Mouse (Mus musculus): Measurements from ENCODE around the gene Mbd3. TPM values are rescaled to one million over a fixed set of nuclear protein-coding genes. Genes with fewer than 3 reads are reported as not detected.
A peak's percentile ranks its signal among the peaks of the same experiment; 100 is the strongest.
"Not testable (repeated sequence)": the region's sequence is repeated elsewhere in the genome, so short reads cannot be mapped to it uniquely, and the experiment has no call there.

Gene Mbd3
- polyA plus RNA-seq, 1 experiment from 2014 or later, result 171 TPM

- Histone ChIP-seq H3K27ac (ENCODE audit: low read depth, low read length) (no peak overlapping the region), H3K9ac (ENCODE audit: low read depth, low read length) (peak overlapping the region; percentile 43; the same call in 1 of the 2 replicates), H3K4me2 (peak overlapping the region; percentile 70), H3K27me3 (ENCODE audit: control insufficient read depth, insufficient read depth, low read length) (peaks cover 90% of the 10 kb centered on the region), H3K36me3 (ENCODE audit: control insufficient read depth, insufficient read depth, low read length) (no peaks in the 10 kb centered on the region), H3K4me1 (ENCODE audit: control insufficient read depth, insufficient read depth, low read length) (peaks cover 22% of the 10 kb centered on the region), H3K4me3 (ENCODE audit: low read depth, low read length) (peak overlapping the region; percentile 43), H3K9me3 (replicated peaks; ENCODE audit: control insufficient read depth, low read length) (no peaks in the 10 kb centered on the region)
- 13% methylated on average over 26 of the region's 26 CpGs for WGBS (ENCODE audit: insufficient replicate concordance)
- ATAC-seq (replicated peaks; ENCODE audit: insufficient number of reproducible peaks, low FRiP score, low TSS enrichment), result no peak
These were observed 50.4 kb downstream of the Mbd3 start for GRCm38 (mm10) chr10:80348981-80349380.

GRCm38 (mm10) chr10:80348244-80348781 is 51.0 kb downstream of the Mbd3 start, which contains the start of gene Adamtsl5:
Adamtsl5 (minus strand) TSS chr10:80348412.
- H3K4me1 ChIP-seq (ENCODE audit: control insufficient read depth, insufficient read depth, low read length), result peaks cover 28% of the 10 kb centered on the region

GRCm38 (mm10) chr10:80347514-80347967 is 51.8 kb downstream of the Mbd3 start:
- Histone ChIP-seq H3K4me2 (peak overlapping the region; percentile 70), H3K27ac (ENCODE audit: low read depth, low read length) (no peak overlapping the region), H3K36me3 (ENCODE audit: control insufficient read depth, insufficient read depth, low read length) (no peaks in the 10 kb centered on the region), H3K9me3 (replicated peaks; ENCODE audit: control insufficient read depth, low read length) (no peaks in the 10 kb centered on the region), H3K9ac (ENCODE audit: low read depth, low read length) (no peak overlapping the region; the same call in 1 of the 2 replicates), H3K4me3 (ENCODE audit: low read depth, low read length) (peak overlapping the region; percentile 43), H3K4me1 (ENCODE audit: control insufficient read depth, insufficient read depth, low read length) (peaks cover 34% of the 10 kb centered on the region), H3K27me3 (ENCODE audit: control insufficient read depth, insufficient read depth, low read length) (peaks cover 94% of the 10 kb centered on the region)
- ATAC-seq (replicated peaks; ENCODE audit: insufficient number of reproducible peaks, low FRiP score, low TSS enrichment), result no peak
- 14% methylated on average over 17 of the region's 17 CpGs for WGBS (ENCODE audit: insufficient replicate concordance)

More at GRCm38 (mm10) chr10:80348244-80348781, 51.0 kb downstream of the Mbd3 start, which contains the start of gene Adamtsl5:
- under 1% methylated on average over 42 of the region's 42 CpGs for WGBS (ENCODE audit: insufficient replicate concordance)
- Histone ChIP-seq H3K27me3 (ENCODE audit: control insufficient read depth, insufficient read depth, low read length) (peaks cover 91% of the 10 kb centered on the region), H3K4me3 (ENCODE audit: low read depth, low read length) (peak within 1 kb of the TSS; percentile 43), H3K4me2 (peak within 1 kb of the TSS; percentile 70), H3K9me3 (replicated peaks; ENCODE audit: control insufficient read depth, low read length) (no peaks in the 10 kb centered on the region), H3K27ac (ENCODE audit: low read depth, low read length) (no peak within 1 kb of the TSS), H3K9ac (ENCODE audit: low read depth, low read length) (peak within 1 kb of the TSS; percentile 43; the same call in 1 of the 2 replicates), H3K36me3 (ENCODE audit: control insufficient read depth, insufficient read depth, low read length) (no peaks in the 10 kb centered on the region)
- ATAC-seq (replicated peaks; ENCODE audit: insufficient number of reproducible peaks, low FRiP score, low TSS enrichment), result peak; percentile 39; the same call in 1 of the 2 replicates

- Histone ChIP-seq H3K27me3 (ENCODE audit: control insufficient read depth, insufficient read depth, low read length) (peaks cover 94% of the 10 kb centered on the region), H3K4me1 (ENCODE audit: control insufficient read depth, insufficient read depth, low read length) (peaks cover 43% of the 10 kb centered on the region)
- not testable (repeated sequence) for H3K9me3 ChIP-seq (replicated peaks; ENCODE audit: control insufficient read depth, low read length); H3K27ac ChIP-seq (ENCODE audit: low read depth, low read length); H3K4me3 ChIP-seq (ENCODE audit: low read depth, low read length); H3K9ac ChIP-seq (ENCODE audit: low read depth, low read length); ATAC-seq (replicated peaks; ENCODE audit: insufficient number of reproducible peaks, low FRiP score, low TSS enrichment); H3K4me2 ChIP-seq; H3K36me3 ChIP-seq (ENCODE audit: control insufficient read depth, insufficient read depth, low read length)
- 76% methylated on average over 5 of the region's 6 CpGs for WGBS (ENCODE audit: insufficient replicate concordance)
These were observed 53.4 kb downstream of the Mbd3 start for GRCm38 (mm10) chr10:80345929-80346328.

GRCm38 (mm10) chr10:80345122-80345521 is 54.2 kb downstream of the Mbd3 start:
- Histone ChIP-seq H3K9ac (ENCODE audit: low read depth, low read length) (no peak overlapping the region), H3K27ac (ENCODE audit: low read depth, low read length) (no peak overlapping the region), H3K4me1 (ENCODE audit: control insufficient read depth, insufficient read depth, low read length) (peaks cover 43% of the 10 kb centered on the region)

GRCm38 (mm10) chr10:80344131-80344661 is 55.2 kb downstream of the Mbd3 start:
- ATAC-seq (replicated peaks; ENCODE audit: insufficient number of reproducible peaks, low FRiP score, low TSS enrichment), result no peak
- no peaks in the 10 kb centered on the region for H3K36me3 ChIP-seq (ENCODE audit: control insufficient read depth, insufficient read depth, low read length)
- WGBS (ENCODE audit: insufficient replicate concordance), result 23% methylated on average over 9 of the region's 9 CpGs
- peak overlapping the region; percentile 66; the same call in 1 of the 2 replicates for H3K27ac ChIP-seq (ENCODE audit: low read depth, low read length)
- H3K4me1 ChIP-seq (ENCODE audit: control insufficient read depth, insufficient read depth, low read length), result peaks cover 43% of the 10 kb centered on the region
- H3K27me3 ChIP-seq (ENCODE audit: control insufficient read depth, insufficient read depth, low read length), result peaks cover 91% of the 10 kb centered on the region
- H3K4me2 ChIP-seq, result peak overlapping the region; percentile 12
- H3K4me3 ChIP-seq (ENCODE audit: low read depth, low read length), result no peak overlapping the region
- H3K9me3 ChIP-seq (replicated peaks; ENCODE audit: control insufficient read depth, low read length), result no peaks in the 10 kb centered on the region
- H3K9ac ChIP-seq (ENCODE audit: low read depth, low read length), result no peak overlapping the region

More at GRCm38 (mm10) chr10:80345122-80345521, 54.2 kb downstream of the Mbd3 start:
- no peaks in the 10 kb centered on the region for H3K9me3 ChIP-seq (replicated peaks; ENCODE audit: control insufficient read depth, low read length)
- H3K4me3 ChIP-seq (ENCODE audit: low read depth, low read length), result peak overlapping the region; percentile 10; the same call in 1 of the 2 replicates
- H3K27me3 ChIP-seq (ENCODE audit: control insufficient read depth, insufficient read depth, low read length), result peaks cover 96% of the 10 kb centered on the region
- 0% methylated on average over 15 of the region's 16 CpGs for WGBS (ENCODE audit: insufficient replicate concordance)
- peak overlapping the region; percentile 12 for H3K4me2 ChIP-seq
- H3K36me3 ChIP-seq (ENCODE audit: control insufficient read depth, insufficient read depth, low read length), result no peaks in the 10 kb centered on the region
- ATAC-seq (replicated peaks; ENCODE audit: insufficient number of reproducible peaks, low FRiP score, low TSS enrichment), result no peak

GRCm38 (mm10) chr10:80343425-80343895 is 55.9 kb downstream of the Mbd3 start:
- Histone ChIP-seq H3K27me3 (ENCODE audit: control insufficient read depth, insufficient read depth, low read length) (peaks cover 86% of the 10 kb centered on the region), H3K4me1 (ENCODE audit: control insufficient read depth, insufficient read depth, low read length) (peaks cover 36% of the 10 kb centered on the region), H3K9ac (ENCODE audit: low read depth, low read length) (no peak overlapping the region), H3K9me3 (replicated peaks; ENCODE audit: control insufficient read depth, low read length) (no peaks in the 10 kb centered on the region), H3K27ac (ENCODE audit: low read depth, low read length) (peak overlapping the region; percentile 22; the same call in 1 of the 2 replicates), H3K36me3 (ENCODE audit: control insufficient read depth, insufficient read depth, low read length) (no peaks in the 10 kb centered on the region), H3K4me2 (peak overlapping the region; percentile 59), H3K4me3 (ENCODE audit: low read depth, low read length) (peak overlapping the region; percentile 38; the same call in 1 of the 2 replicates)
- 28% methylated on average over 13 of the region's 13 CpGs for WGBS (ENCODE audit: insufficient replicate concordance)
- ATAC-seq (replicated peaks; ENCODE audit: insufficient number of reproducible peaks, low FRiP score, low TSS enrichment), result 0 out of 2 replicates have a peak, but pooled peaks have one; percentile 6

- WGBS (ENCODE audit: insufficient replicate concordance), result under 1% methylated on average over 26 of the region's 33 CpGs
- H3K9ac ChIP-seq (ENCODE audit: low read depth, low read length), result 0 out of 2 replicates have a peak overlapping the region, but pooled peaks have one; percentile 28
- peaks cover 32% of the 10 kb centered on the region for H3K4me1 ChIP-seq (ENCODE audit: control insufficient read depth, insufficient read depth, low read length)
- peak overlapping the region; percentile 38 for H3K4me3 ChIP-seq (ENCODE audit: low read depth, low read length)
- peak; percentile 16; the same call in 1 of the 2 replicates for ATAC-seq (replicated peaks; ENCODE audit: insufficient number of reproducible peaks, low FRiP score, low TSS enrichment)
- H3K9me3 ChIP-seq (replicated peaks; ENCODE audit: control insufficient read depth, low read length), result no peaks in the 10 kb centered on the region
- no peaks in the 10 kb centered on the region for H3K36me3 ChIP-seq (ENCODE audit: control insufficient read depth, insufficient read depth, low read length)
- H3K27ac ChIP-seq (ENCODE audit: low read depth, low read length), result no peak overlapping the region
- peaks cover 81% of the 10 kb centered on the region for H3K27me3 ChIP-seq (ENCODE audit: control insufficient read depth, insufficient read depth, low read length)
- H3K4me2 ChIP-seq, result peak overlapping the region; percentile 59
These were observed 56.5 kb downstream of the Mbd3 start for GRCm38 (mm10) chr10:80342749-80343424.

All from heart, embryonic 11.5 days (tissue).